Mouse (Mus musculus): ENCODE data around the gene Vwf. TPM values are rescaled to one million over a fixed set of nuclear protein-coding genes. Genes with fewer than 3 reads are reported as not detected.

The Vwf gene
- total RNA-seq, 1 experiment from 2014 or later: 5.7 TPM

- no peak for ATAC-seq (ENCODE audit: extremely low read depth, insufficient number of reproducible peaks, low FRiP score, poor library complexity, severe bottlenecking)
Observed at GRCm38 (mm10) chr6:125680613-125681012, 134.0 kb downstream of the Vwf start.

DNA sequence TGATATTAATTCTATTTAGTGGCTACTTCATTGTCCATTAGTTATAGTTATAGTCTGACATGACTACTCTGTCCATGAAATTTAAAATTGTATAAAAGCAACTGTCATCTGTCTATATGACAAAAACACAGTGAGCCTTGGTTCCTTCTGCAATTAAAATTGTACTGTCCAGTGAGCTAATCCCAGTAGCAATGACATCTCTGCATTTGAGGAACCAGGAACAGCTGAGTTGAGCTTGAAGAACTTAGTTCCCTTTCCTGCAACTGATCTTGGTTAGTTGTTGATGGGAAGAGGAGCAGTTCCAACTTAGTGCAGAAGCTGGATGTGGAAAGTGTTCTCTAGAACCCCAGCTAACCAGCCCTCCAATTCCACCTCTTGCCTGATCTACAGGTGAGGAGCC, 138.8 kb downstream of the Vwf start:
- ATAC-seq (ENCODE audit: extremely low read depth, insufficient number of reproducible peaks, low FRiP score, poor library complexity, severe bottlenecking): no peak

DNA sequence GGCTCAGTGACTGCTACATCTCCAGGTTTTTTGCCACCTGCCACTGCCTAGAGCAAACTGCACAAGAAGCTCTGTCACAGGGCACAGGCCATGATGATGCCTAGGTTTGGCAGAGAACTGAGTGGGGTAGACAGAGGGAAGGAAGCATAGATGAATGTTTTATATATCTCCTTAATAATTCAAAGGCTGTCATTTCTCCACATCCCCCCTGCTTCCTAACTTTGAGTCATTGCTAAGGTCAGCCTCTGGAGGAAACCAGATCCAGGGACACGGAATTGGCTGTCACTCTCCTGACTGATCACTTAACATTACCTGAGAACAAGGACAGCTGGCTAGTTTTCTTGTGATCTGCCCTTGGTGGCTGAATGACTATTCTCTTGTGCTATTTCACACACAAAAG, 141.4 kb downstream of the Vwf start:
- ATAC-seq (ENCODE audit: extremely low read depth, insufficient number of reproducible peaks, low FRiP score, poor library complexity, severe bottlenecking): no peak

GRCm38 (mm10) chr6:125690057-125690703, 143.6 kb downstream of the Vwf start, which contains the start of gene Ano2:
Ano2 (plus strand) TSS chr6:125690419.
- ATAC-seq (ENCODE audit: extremely low read depth, insufficient number of reproducible peaks, low FRiP score, poor library complexity, severe bottlenecking): no peak

- ATAC-seq (ENCODE audit: extremely low read depth, insufficient number of reproducible peaks, low FRiP score, poor library complexity, severe bottlenecking): no peak
Observed at GRCm38 (mm10) chr6:125701146-125701545, 154.6 kb downstream of the Vwf start.

DNA sequence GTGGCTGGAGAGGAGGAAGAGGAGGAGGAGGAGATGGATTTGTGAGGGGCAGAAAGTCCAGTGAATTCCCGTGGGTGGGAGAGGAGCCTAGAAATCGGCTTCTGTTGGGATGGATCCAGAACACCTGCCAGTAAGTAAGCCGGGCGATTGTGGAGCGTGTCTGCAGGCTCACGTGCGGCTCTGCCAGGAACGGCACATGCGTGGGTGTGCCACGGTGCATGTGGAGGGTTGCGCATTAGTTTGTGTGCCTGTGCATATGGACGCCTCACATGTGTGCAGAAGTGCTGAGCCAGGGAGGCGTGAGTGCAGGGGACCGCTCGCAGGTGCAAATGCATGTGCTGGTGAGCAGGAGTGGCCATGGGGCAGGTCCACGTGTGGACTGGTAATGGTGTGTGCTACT, 164.7 kb downstream of the Vwf start:
- no peak for ATAC-seq (ENCODE audit: extremely low read depth, insufficient number of reproducible peaks, low FRiP score, poor library complexity, severe bottlenecking)

GRCm38 (mm10) chr6:125726408-125726807, 179.8 kb downstream of the Vwf start:
- no peak for ATAC-seq (ENCODE audit: extremely low read depth, insufficient number of reproducible peaks, low FRiP score, poor library complexity, severe bottlenecking)

- ATAC-seq (ENCODE audit: extremely low read depth, insufficient number of reproducible peaks, low FRiP score, poor library complexity, severe bottlenecking): no peak
Observed at GRCm38 (mm10) chr6:125727484-125727911, 180.9 kb downstream of the Vwf start.

DNA sequence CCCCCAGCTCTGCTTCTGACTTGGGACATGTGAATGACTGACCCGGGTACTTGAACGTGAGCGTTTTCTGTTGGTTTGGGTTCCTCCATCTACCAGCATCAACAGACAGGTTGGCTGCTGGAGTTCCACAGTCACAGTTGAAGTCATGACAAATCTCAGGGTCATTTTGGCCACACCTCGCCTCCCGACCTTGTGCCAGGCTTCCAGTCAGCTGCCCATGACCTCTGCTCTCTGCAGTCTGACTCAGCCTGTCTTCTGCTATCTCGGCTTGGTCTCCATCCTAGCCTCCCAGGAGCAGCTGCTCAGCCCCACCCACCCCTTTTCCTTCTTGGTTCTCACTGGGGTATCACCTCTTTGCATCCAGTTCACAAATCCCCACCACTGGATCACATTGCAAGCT, 182.9 kb downstream of the Vwf start:
- no peak for ATAC-seq (ENCODE audit: extremely low read depth, insufficient number of reproducible peaks, low FRiP score, poor library complexity, severe bottlenecking)

DNA sequence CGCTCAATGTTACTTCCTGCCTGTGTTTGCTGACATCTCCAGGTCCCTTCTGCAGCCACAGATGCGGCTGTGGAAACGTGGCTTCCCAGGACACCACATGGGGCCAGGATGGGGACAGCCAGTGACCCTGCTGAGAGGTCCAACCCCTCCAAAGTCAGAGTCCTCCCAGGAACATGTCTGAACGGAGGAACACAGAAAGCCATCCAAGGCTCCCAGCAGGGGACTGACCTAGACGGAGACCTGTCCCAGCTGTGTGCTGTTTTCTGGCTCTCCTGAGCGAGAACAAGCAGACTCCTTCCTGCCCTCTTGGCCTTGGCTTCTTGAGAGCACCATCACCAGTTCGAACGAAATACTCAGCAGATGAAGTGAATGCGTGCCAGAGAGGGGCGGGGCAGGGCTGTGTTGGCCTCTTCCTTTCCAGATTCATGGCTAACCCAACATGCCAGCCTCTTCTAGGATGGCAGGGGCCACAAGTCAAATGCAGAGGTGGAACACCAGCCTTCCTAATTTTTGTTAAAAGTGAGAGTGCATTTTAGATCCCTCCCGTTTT, 183.5 kb downstream of the Vwf start:
- no peak for ATAC-seq (ENCODE audit: extremely low read depth, insufficient number of reproducible peaks, low FRiP score, poor library complexity, severe bottlenecking)

Other genes starting within 250 kb of the Vwf start
- 43.7 and 45.6 TPM in 2 replicates for gene Ltbr, start 232.9 kb upstream of the Vwf start, total RNA-seq (2017)
- 11.6 and 12.6 TPM in 2 replicates for gene Scnn1a, start 226.1 kb upstream of the Vwf start, total RNA-seq (2017)
- 202 and 215 TPM in 2 replicates for gene Tnfrsf1a, start 197.4 kb upstream of the Vwf start, total RNA-seq (2017)
- gene Plekhg6, start 166.0 kb upstream of the Vwf start, total RNA-seq (2017): 0.25 and 0.35 TPM in 2 replicates
- 199 and 205 TPM in 2 replicates for gene Cd9, start 52.0 kb upstream of the Vwf start, total RNA-seq (2017)
- gene Ano2, start 143.6 kb downstream of the Vwf start, total RNA-seq (2017): not detected in 2 replicates

Measured in neutrophil, adult 5-6 weeks (primary cell).